Mouse (Mus musculus): ENCODE measurements around the gene Ybey. TPM values are rescaled to one million over a fixed set of nuclear protein-coding genes. Genes with fewer than 3 reads are reported as not detected.

Gene Ybey
- polyA plus RNA-seq, 1 experiment from 2014 or later, result 5.9 TPM

- peak; percentile 59 for DNase-seq (ENCODE audit: low spot score)
- Histone ChIP-seq H3K4me1 (ENCODE audit: control insufficient read depth, insufficient read depth, low read length) (no peaks in the 10 kb centered on the region), H3K27ac (ENCODE audit: low read depth, low read length) (no peak overlapping the region), H3K9ac (ENCODE audit: low read length) (no peak overlapping the region), H3K27me3 (ENCODE audit: control insufficient read depth, insufficient read depth, low read length) (no peaks in the 10 kb centered on the region), H3K4me2 (ENCODE audit: low read depth) (no peak overlapping the region), H3K4me3 (ENCODE audit: low read depth, low read length) (no peak overlapping the region), H3K36me3 (ENCODE audit: control insufficient read depth, insufficient read depth, low read length) (no peaks in the 10 kb centered on the region), H3K9me3 (ENCODE audit: control insufficient read depth, low read length) (no peaks in the 10 kb centered on the region; the same call in 1 of the 2 replicates)
- no peak for ATAC-seq (ENCODE audit: insufficient read depth, low FRiP score, low TSS enrichment)
- WGBS, result 73% methylated on average over 3 of the region's 5 CpGs
Measured at GRCm38 (mm10) chr10:76455289-76455688, 13.6 kb downstream of the Ybey start.

GRCm38 (mm10) chr10:76448851-76449250 is 20.1 kb downstream of the Ybey start, which contains the start of gene 2610028H24Rik:
Gene 2610028H24Rik (plus strand): TSS chr10:76449081.
- H3K4me1 ChIP-seq (ENCODE audit: control insufficient read depth, insufficient read depth, low read length), result no peaks in the 10 kb centered on the region
- no peaks in the 10 kb centered on the region for H3K27me3 ChIP-seq (ENCODE audit: control insufficient read depth, insufficient read depth, low read length)
- H3K4me3 ChIP-seq (ENCODE audit: low read depth, low read length), result no peak within 1 kb of the TSS
- no peak within 1 kb of the TSS for H3K27ac ChIP-seq (ENCODE audit: low read depth, low read length)
- no peaks in the 10 kb centered on the region for H3K36me3 ChIP-seq (ENCODE audit: control insufficient read depth, insufficient read depth, low read length)
- no peak within 1 kb of the TSS for H3K4me2 ChIP-seq (ENCODE audit: low read depth)
- no peak within 1 kb of the TSS for H3K9ac ChIP-seq (ENCODE audit: low read length)
- H3K9me3 ChIP-seq (ENCODE audit: control insufficient read depth, low read length), result no peaks in the 10 kb centered on the region
- DNase-seq (ENCODE audit: low spot score), result no peak
- 66% methylated on average over 5 of the region's 5 CpGs for WGBS
- ATAC-seq (ENCODE audit: insufficient read depth, low FRiP score, low TSS enrichment), result no peak

DNA sequence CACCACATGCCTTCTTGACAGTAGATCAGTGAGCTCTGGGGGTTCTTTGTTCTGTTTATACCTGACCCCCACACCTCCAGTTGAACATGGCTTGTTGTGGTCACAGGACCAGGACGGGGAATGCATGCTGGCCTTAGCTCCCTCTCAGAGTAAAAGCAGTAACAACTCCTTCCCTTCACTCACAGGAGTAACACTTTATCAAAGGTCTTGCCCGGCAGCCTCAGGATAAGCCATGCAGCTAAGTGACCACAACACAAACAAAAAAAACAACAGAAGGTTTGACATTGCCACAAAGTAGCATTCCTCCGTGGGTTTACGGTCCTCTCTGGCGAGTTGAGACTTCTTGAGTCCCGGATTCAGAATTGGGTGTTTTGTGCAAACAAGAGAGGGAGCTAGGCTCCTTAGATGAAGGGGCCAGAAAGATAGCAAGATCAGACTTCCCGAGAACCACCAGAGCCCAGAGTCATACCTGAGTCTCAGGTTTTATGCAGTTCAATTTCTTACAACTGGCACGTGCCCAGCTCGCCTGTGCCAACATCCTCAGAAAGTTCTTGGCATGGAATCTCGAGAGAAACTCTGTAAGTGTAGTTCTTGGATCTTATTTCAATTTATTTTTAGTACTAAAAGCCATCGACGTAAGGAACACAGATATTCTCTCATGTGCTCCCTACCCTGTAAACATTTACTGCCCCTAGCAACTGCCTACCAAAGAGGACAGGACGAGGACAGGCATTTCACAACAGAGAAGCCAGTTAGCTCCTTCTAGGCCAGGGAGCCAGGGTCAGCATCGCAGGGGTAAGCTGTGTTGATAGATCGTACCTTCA is 21.3 kb downstream of the Ybey start:
- H3K4me3 ChIP-seq (ENCODE audit: low read depth, low read length), result no peak overlapping the region
- no peak for ATAC-seq (ENCODE audit: insufficient read depth, low FRiP score, low TSS enrichment)
- H3K36me3 ChIP-seq (ENCODE audit: control insufficient read depth, insufficient read depth, low read length), result no peaks in the 10 kb centered on the region
- H3K4me2 ChIP-seq (ENCODE audit: low read depth), result no peak overlapping the region
- H3K9ac ChIP-seq (ENCODE audit: low read length), result no peak overlapping the region
- H3K9me3 ChIP-seq (ENCODE audit: control insufficient read depth, low read length), result no peaks in the 10 kb centered on the region
- H3K27me3 ChIP-seq (ENCODE audit: control insufficient read depth, insufficient read depth, low read length), result no peaks in the 10 kb centered on the region
- peaks cover 2% of the 10 kb centered on the region; the same call in 1 of the 2 replicates for H3K4me1 ChIP-seq (ENCODE audit: control insufficient read depth, insufficient read depth, low read length)
- WGBS, result 85% methylated on average over 15 of the region's 15 CpGs
- no peak overlapping the region for H3K27ac ChIP-seq (ENCODE audit: low read depth, low read length)
- DNase-seq (ENCODE audit: low spot score), result no peak

GRCm38 (mm10) chr10:76445996-76446681 is 22.8 kb downstream of the Ybey start:
- H3K4me1 ChIP-seq (ENCODE audit: control insufficient read depth, insufficient read depth, low read length), result peaks cover 2% of the 10 kb centered on the region; the same call in 1 of the 2 replicates
- ATAC-seq (ENCODE audit: insufficient read depth, low FRiP score, low TSS enrichment), result no peak
- H3K27ac ChIP-seq (ENCODE audit: low read depth, low read length), result no peak overlapping the region
- DNase-seq (ENCODE audit: low spot score), result no peak
- H3K4me2 ChIP-seq (ENCODE audit: low read depth), result no peak overlapping the region
- 84% methylated on average over 4 of the region's 4 CpGs for WGBS
- no peaks in the 10 kb centered on the region for H3K27me3 ChIP-seq (ENCODE audit: control insufficient read depth, insufficient read depth, low read length)
- H3K9me3 ChIP-seq (ENCODE audit: control insufficient read depth, low read length), result no peaks in the 10 kb centered on the region
- no peak overlapping the region for H3K9ac ChIP-seq (ENCODE audit: low read length)
- H3K4me3 ChIP-seq (ENCODE audit: low read depth, low read length), result no peak overlapping the region
- H3K36me3 ChIP-seq (ENCODE audit: control insufficient read depth, insufficient read depth, low read length), result no peaks in the 10 kb centered on the region

GRCm38 (mm10) chr10:76442178-76443088 is 26.5 kb downstream of the Ybey start, which contains the start of gene Pcnt:
Gene Pcnt (minus strand): TSS chr10:76442786.
- peak within 1 kb of the TSS; percentile 75 for H3K4me2 ChIP-seq (ENCODE audit: low read depth)
- peak within 1 kb of the TSS; percentile 84 for H3K27ac ChIP-seq (ENCODE audit: low read depth, low read length)
- H3K4me1 ChIP-seq (ENCODE audit: control insufficient read depth, insufficient read depth, low read length), result peaks cover 2% of the 10 kb centered on the region; the same call in 1 of the 2 replicates
- H3K27me3 ChIP-seq (ENCODE audit: control insufficient read depth, insufficient read depth, low read length), result no peaks in the 10 kb centered on the region
- under 1% methylated on average over 78 of the region's 78 CpGs for WGBS
- ATAC-seq (ENCODE audit: insufficient read depth, low FRiP score, low TSS enrichment) (peak; percentile 98), DNase-seq (ENCODE audit: low spot score) (peak; percentile 99)
- no peaks in the 10 kb centered on the region for H3K9me3 ChIP-seq (ENCODE audit: control insufficient read depth, low read length)
- H3K4me3 ChIP-seq (ENCODE audit: low read depth, low read length), result peak within 1 kb of the TSS; percentile 92
- peak within 1 kb of the TSS; percentile 92 for H3K9ac ChIP-seq (ENCODE audit: low read length)
- H3K36me3 ChIP-seq (ENCODE audit: control insufficient read depth, insufficient read depth, low read length), result peaks cover 3% of the 10 kb centered on the region

- Histone ChIP-seq H3K9me3 (ENCODE audit: control insufficient read depth, low read length) (no peaks in the 10 kb centered on the region), H3K4me1 (ENCODE audit: control insufficient read depth, insufficient read depth, low read length) (peaks cover 2% of the 10 kb centered on the region; the same call in 1 of the 2 replicates), H3K27me3 (ENCODE audit: control insufficient read depth, insufficient read depth, low read length) (no peaks in the 10 kb centered on the region), H3K4me2 (ENCODE audit: low read depth) (peak within 1 kb of the TSS; percentile 75; the same call in 1 of the 2 replicates), H3K27ac (ENCODE audit: low read depth, low read length) (no peak within 1 kb of the TSS), H3K9ac (ENCODE audit: low read length) (no peak within 1 kb of the TSS), H3K36me3 (ENCODE audit: control insufficient read depth, insufficient read depth, low read length) (peaks cover 10% of the 10 kb centered on the region), H3K4me3 (ENCODE audit: low read depth, low read length) (no peak within 1 kb of the TSS)
- no peak for ATAC-seq (ENCODE audit: insufficient read depth, low FRiP score, low TSS enrichment)
- 95% methylated on average over 17 of the region's 17 CpGs for WGBS
- DNase-seq (ENCODE audit: low spot score), result no peak
Measured at GRCm38 (mm10) chr10:76440281-76440680, 28.6 kb downstream of the Ybey start, which contains the start of gene AC141477.1. Gene AC141477.1 (minus strand): TSS chr10:76440444.

GRCm38 (mm10) chr10:76439107-76439890 is 29.6 kb downstream of the Ybey start:
- DNase-seq (ENCODE audit: low spot score) (no peak), ATAC-seq (ENCODE audit: insufficient read depth, low FRiP score, low TSS enrichment) (no peak)
- H3K4me3 ChIP-seq (ENCODE audit: low read depth, low read length), result no peak overlapping the region
- no peak overlapping the region for H3K27ac ChIP-seq (ENCODE audit: low read depth, low read length)
- H3K36me3 ChIP-seq (ENCODE audit: control insufficient read depth, insufficient read depth, low read length), result peaks cover 15% of the 10 kb centered on the region
- H3K4me2 ChIP-seq (ENCODE audit: low read depth), result no peak overlapping the region
- H3K9ac ChIP-seq (ENCODE audit: low read length), result no peak overlapping the region
- H3K4me1 ChIP-seq (ENCODE audit: control insufficient read depth, insufficient read depth, low read length), result peaks cover 2% of the 10 kb centered on the region; the same call in 1 of the 2 replicates
- H3K9me3 ChIP-seq (ENCODE audit: control insufficient read depth, low read length), result no peaks in the 10 kb centered on the region
- 94% methylated on average over 9 of the region's 9 CpGs for WGBS
- H3K27me3 ChIP-seq (ENCODE audit: control insufficient read depth, insufficient read depth, low read length), result no peaks in the 10 kb centered on the region
